Mouse (Mus musculus): ENCODE data around the gene Tmem167b.

DNA sequence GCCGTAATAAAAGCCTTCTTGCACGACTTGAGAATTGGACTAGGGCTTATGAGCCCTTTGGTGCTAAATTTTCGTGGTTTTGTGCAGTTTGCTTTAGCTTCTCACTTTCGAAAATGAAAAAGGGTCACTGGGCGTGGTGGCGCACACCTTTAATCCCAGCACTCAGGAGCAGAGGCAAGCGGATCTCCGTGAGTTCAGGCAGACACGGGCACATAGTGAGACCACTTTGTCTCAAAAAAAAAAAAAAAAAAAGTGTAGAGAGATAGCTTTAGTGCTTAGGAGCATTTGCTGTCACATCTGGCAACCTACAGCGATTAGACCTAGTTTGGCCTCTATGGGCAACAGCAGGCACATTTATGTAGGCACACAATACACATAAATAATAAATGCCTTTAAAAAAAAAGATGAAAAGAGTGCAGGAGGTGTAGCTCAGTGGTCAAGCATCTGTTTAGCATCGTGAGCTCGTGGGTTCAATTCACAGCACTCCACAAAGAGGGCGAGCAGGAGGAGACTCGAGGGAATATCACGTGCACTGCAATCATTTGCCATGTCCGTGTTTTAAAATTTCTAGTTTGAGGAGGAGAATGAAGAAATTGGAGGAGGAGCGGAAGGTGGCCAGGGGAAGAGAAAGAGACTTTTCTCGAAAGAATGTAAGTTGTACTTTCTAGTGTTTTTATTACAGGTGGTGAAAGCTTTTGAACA, 10.2 kb upstream of the Tmem167b start:
- no peak for TF ChIP-seq CTCF (IDR thresholded peaks at IDR 0.05; ENCODE audit: control insufficient read depth, insufficient read depth, insufficient replicate concordance, low read depth, low read length)
- TF ChIP-seq POLR2A (IDR thresholded peaks at IDR 0.05; ENCODE audit: control insufficient read depth, low read depth, low read length): no peak

Data from testis, adult 2 months (tissue).